ENCODE assay signal across 25 mouse cellular contexts in the genomic region with DNA sequence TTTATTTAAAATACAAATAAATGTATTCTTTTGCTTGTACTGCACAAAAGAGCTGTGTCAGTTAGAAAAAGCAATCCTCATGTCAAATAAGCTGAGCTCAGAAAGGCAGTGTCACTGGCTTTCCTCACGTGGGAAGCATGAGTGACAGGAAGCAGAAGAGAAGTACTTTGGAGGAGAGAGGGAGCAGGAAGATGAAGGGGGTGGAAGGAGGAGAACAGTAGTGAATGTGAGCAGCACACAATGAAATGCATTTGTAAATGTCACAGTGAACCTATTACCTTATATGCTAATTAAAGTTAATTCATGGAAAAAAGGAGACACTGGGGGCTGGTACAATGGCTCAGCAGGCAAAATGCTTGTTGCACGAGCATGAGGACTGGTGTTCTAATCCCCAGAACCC. TPM values are rescaled to one million over a fixed set of nuclear protein-coding genes. Genes with fewer than 3 reads are reported as not detected.
"Had no signal": no experiment of that assay in that cellular context is flagged by ENCODE, and none has a peak within 500 bp of the region (broad histone marks: within the 10 kb centered on the region; RNA-seq: fewer than 3 reads in every experiment).

No protein-coding gene starts in this region.

- DNase-seq: kidney, adult 18-20 months; kidney, adult 9 months; kidney, postnatal 14 days; kidney, postnatal 4 days; liver; lung, adult 18-20 months; lung, postnatal 10 days; lung, postnatal 36 days; midbrain, embryonic 14.5 days; right cerebral cortex, adult 18-20 months; right cerebral cortex, postnatal 14 days; right cerebral cortex, postnatal 4 days; thymus, postnatal 25 days had no signal

- H3K27ac ChIP-seq: limb, embryonic 10.5 days; limb, embryonic 13.5 days; liver, embryonic 12.5 days; liver, embryonic 15.5 days; lung, embryonic 15.5 days; stomach, postnatal 0 days had no signal

- ATAC-seq: liver, embryonic 12.5 days had no signal

- H3K4me3 ChIP-seq: limb, embryonic 10.5 days; limb, embryonic 13.5 days; liver, embryonic 12.5 days; liver, embryonic 15.5 days; lung, embryonic 15.5 days had no signal

- H3K9ac ChIP-seq: limb, embryonic 13.5 days; liver, embryonic 12.5 days; liver, embryonic 15.5 days; lung, embryonic 15.5 days had no signal

- H3K36me3 ChIP-seq: limb, embryonic 10.5 days; limb, embryonic 13.5 days; liver, embryonic 12.5 days; liver, embryonic 15.5 days; lung, embryonic 15.5 days had no signal

- H3K4me1 ChIP-seq: limb, embryonic 10.5 days; limb, embryonic 13.5 days; liver, embryonic 12.5 days; liver, embryonic 15.5 days; lung, embryonic 15.5 days had no signal

- H3K9me3 ChIP-seq: limb, embryonic 10.5 days; limb, embryonic 13.5 days; liver, embryonic 12.5 days; liver, embryonic 15.5 days; lung, embryonic 15.5 days had no signal

- H3K4me2 ChIP-seq: limb, embryonic 13.5 days; liver, embryonic 12.5 days; liver, embryonic 15.5 days; lung, embryonic 15.5 days; midbrain, embryonic 11.5 days had no signal

- H3K27me3 ChIP-seq: limb, embryonic 13.5 days; liver, embryonic 12.5 days; liver, embryonic 15.5 days; lung, embryonic 15.5 days had no signal

RNA-seq across cellular contexts. Expression of a gene that starts 52.9 kb away (rescaled TPM):
- total RNA-seq: layer of hippocampus, adult 18-20 months; layer of hippocampus, postnatal 14 days; left cerebral cortex, postnatal 25 days; midbrain, postnatal 0 days had no signal
- polyA plus RNA-seq: neural tube, embryonic 14.5 days had no signal
